Mouse (Mus musculus) liver, embryonic 13.5 days (tissue): Measurements from ENCODE around the gene Nfix. TPM values are rescaled to one million over a fixed set of nuclear protein-coding genes. Genes with fewer than 3 reads are reported as not detected.

Experiments
- ATAC-seq: fragments of 200-750 bp; cut with Nextera tagmentation; 2 replicates; pipeline ENCODE4 v1.8.0; 2017; ENCODE audit warnings: low read depth, mild to moderate bottlenecking, moderate number of reproducible peaks, moderate library complexity
- DNase-seq: peaks from one replicate; pipeline ENCODE4 v3.0.0; 2022
- H3K27ac ChIP-seq: fragments of 300-500 bp; sonication (generic); 2 replicates; pipeline ENCODE4 v1.5.1; 2015; ENCODE audit warnings: moderate library complexity, mild to moderate bottlenecking, inconsistent platforms
- H3K27me3 ChIP-seq: fragments of 300-500 bp; sonication (generic); 2 replicates; pipeline ENCODE4 v1.6.1; 2015; ENCODE audit warnings: mild to moderate bottlenecking, inconsistent platforms
- H3K36me3 ChIP-seq: fragments of 300-500 bp; sonication (generic); 2 replicates; pipeline ENCODE4 v1.6.1; 2015; ENCODE audit warnings: mild to moderate bottlenecking, inconsistent platforms
- H3K4me1 ChIP-seq: fragments of 300-500 bp; sonication (generic); replicated peaks from 2 replicates; pipeline ENCODE4 v1.6.1; 2015; ENCODE audit warnings: inconsistent platforms
- H3K4me2 ChIP-seq: fragments of 300-500 bp; sonication (generic); 2 replicates; pipeline ENCODE4 v1.6.1; 2015; ENCODE audit warnings: inconsistent platforms, mild to moderate bottlenecking, moderate library complexity
- H3K4me3 ChIP-seq: fragments of 300-500 bp; sonication (generic); replicated peaks from 2 replicates; pipeline ENCODE4 v1.5.1; 2015; ENCODE audit warnings: mild to moderate bottlenecking, inconsistent platforms
- H3K9ac ChIP-seq: fragments of 300-500 bp; sonication (generic); 2 replicates; pipeline ENCODE4 v1.6.1; 2015; ENCODE audit warnings: mild to moderate bottlenecking, inconsistent platforms
- H3K9me3 ChIP-seq: fragments of 300-500 bp; sonication (generic); replicated peaks from 2 replicates; pipeline ENCODE4 v1.6.1; 2016; ENCODE audit warnings: inconsistent platforms
- WGBS: fragments of 180-500 bp; shearing (Covaris S2); methylation state at CpG from one replicate; pipeline ENCODE4 v1.1.7; 2015; ENCODE audit not compliant: insufficient replicate concordance; 5-methylcytosine and 5-hydroxymethylcytosine counted together
- polyA plus RNA-seq: library from polyadenylated mRNA; unstranded; fragments of >200 nt; fragmentation: Nextera tagmentation; extraction: Ambion mirVana; gene quantifications from 2 replicates; pipeline ENCODE4 v1.2.1, GENCODE M21; 2015

Nfix gene
- polyA plus RNA-seq, 1 experiment from 2014 or later: 3.4 TPM

GRCm38 (mm10) chr8:84793134-84793533 is 7.0 kb downstream of the Nfix start:
- ATAC-seq: no peak
- no peak for DNase-seq
- Histone ChIP-seq H3K36me3 (no peaks in the 10 kb centered on the region), H3K9me3 (no peaks in the 10 kb centered on the region), H3K4me3 (no peak overlapping the region), H3K4me2 (no peak overlapping the region), H3K9ac (no peak overlapping the region), H3K27me3 (peaks cover 94% of the 10 kb centered on the region), H3K27ac (no peak overlapping the region), H3K4me1 (peaks cover 16% of the 10 kb centered on the region)
- WGBS: 71% methylated on average over 9 of the region's 9 CpGs

DNA sequence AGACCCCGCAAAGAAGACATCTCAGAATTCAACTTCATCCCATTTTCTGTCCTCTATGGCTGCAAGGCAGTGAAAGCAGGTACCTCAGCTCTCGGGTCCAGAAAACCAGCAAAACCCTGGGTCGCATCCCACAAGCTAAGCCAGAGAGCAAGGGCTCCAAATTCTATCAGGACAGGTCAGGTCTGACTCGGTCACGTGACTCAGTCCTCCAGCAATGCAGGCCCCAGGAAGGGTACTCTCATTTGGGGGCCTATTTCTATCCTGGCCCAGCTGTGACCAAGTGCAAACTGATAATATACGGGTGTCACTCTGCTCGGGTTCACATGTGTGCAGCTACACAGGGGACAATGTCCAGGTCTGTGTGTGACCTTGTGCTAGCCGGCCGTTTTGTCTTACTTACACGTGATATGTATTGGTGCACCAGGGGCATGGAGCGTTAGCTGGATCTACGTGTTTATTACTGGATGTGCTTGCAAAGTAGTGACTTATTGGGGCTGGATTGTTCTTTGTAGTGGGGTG is 7.7 kb downstream of the Nfix start:
- no peak overlapping the region for H3K4me3 ChIP-seq
- no peak for DNase-seq
- WGBS: 69% methylated on average over 12 of the region's 12 CpGs
- H3K9me3 ChIP-seq: no peaks in the 10 kb centered on the region
- no peak for ATAC-seq
- H3K27me3 ChIP-seq: peaks cover 94% of the 10 kb centered on the region
- no peaks in the 10 kb centered on the region for H3K36me3 ChIP-seq
- peaks cover 16% of the 10 kb centered on the region for H3K4me1 ChIP-seq
- H3K9ac ChIP-seq: no peak overlapping the region
- H3K4me2 ChIP-seq: no peak overlapping the region
- no peak overlapping the region for H3K27ac ChIP-seq

- H3K4me1 ChIP-seq: peaks cover 20% of the 10 kb centered on the region
- DNase-seq: no peak
- no peaks in the 10 kb centered on the region for H3K9me3 ChIP-seq
- no peak overlapping the region for H3K4me3 ChIP-seq
- no peak overlapping the region for H3K9ac ChIP-seq
- H3K27me3 ChIP-seq: peaks cover 94% of the 10 kb centered on the region
- WGBS: 66% methylated on average over 2 of the region's 2 CpGs
- no peak overlapping the region for H3K4me2 ChIP-seq
- H3K27ac ChIP-seq: no peak overlapping the region
- no peaks in the 10 kb centered on the region for H3K36me3 ChIP-seq
- ATAC-seq: no peak
Measured at GRCm38 (mm10) chr8:84790537-84790936, 9.6 kb downstream of the Nfix start.

DNA sequence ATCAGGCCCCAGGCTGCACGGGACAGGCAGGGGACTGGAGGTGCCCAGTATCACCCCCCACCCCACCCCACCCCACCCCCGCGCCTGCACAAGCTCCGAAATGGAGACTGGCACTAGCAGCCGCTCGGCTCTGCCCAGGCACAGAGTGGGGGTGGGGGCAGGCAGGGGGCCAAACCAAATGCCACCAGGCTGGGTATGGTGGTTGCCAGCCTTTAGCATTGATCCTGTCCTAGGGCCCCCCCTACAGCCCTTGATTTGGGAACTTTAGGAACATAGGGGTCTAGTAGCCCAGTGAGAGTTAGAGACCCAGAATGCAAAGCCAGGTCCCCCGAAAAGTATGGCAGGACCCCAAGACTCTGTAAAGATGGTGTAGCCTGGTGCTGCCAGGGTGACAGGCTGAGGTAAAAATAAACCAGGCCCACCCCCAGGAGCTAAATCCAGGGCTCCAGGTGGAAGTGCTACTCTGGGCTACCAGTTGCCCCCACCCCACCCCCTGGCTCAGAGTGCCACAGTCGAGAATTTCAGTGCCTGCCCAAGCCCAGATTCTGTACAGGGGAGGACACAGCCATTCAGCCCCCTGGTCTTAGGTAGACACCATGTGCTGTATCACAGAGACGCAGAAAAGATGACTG is 10.2 kb downstream of the Nfix start:
- ATAC-seq (no peak), DNase-seq (no peak)
- H3K27me3 ChIP-seq: peaks cover 94% of the 10 kb centered on the region
- H3K4me3 ChIP-seq: no peak overlapping the region
- no peak overlapping the region for H3K4me2 ChIP-seq
- H3K27ac ChIP-seq: no peak overlapping the region
- H3K9me3 ChIP-seq: no peaks in the 10 kb centered on the region
- H3K4me1 ChIP-seq: peaks cover 20% of the 10 kb centered on the region
- no peaks in the 10 kb centered on the region for H3K36me3 ChIP-seq
- WGBS: 77% methylated on average over 9 of the region's 9 CpGs
- H3K9ac ChIP-seq: no peak overlapping the region

- peaks cover 15% of the 10 kb centered on the region for H3K4me1 ChIP-seq
- H3K4me2 ChIP-seq: no peak overlapping the region
- H3K27me3 ChIP-seq: peaks cover 94% of the 10 kb centered on the region
Measured at GRCm38 (mm10) chr8:84789345-84789744, 10.8 kb downstream of the Nfix start.

GRCm38 (mm10) chr8:84788896-84789295 is 11.2 kb downstream of the Nfix start:
- no peak overlapping the region for H3K4me3 ChIP-seq
- no peaks in the 10 kb centered on the region for H3K9me3 ChIP-seq
- WGBS: 37% methylated on average over 11 of the region's 11 CpGs
- peaks cover 94% of the 10 kb centered on the region for H3K27me3 ChIP-seq
- H3K27ac ChIP-seq: no peak overlapping the region
- no peak overlapping the region for H3K9ac ChIP-seq
- no peaks in the 10 kb centered on the region for H3K36me3 ChIP-seq
- no peak for DNase-seq
- H3K4me2 ChIP-seq: no peak overlapping the region
- ATAC-seq: no peak
- peaks cover 14% of the 10 kb centered on the region for H3K4me1 ChIP-seq

More at GRCm38 (mm10) chr8:84789345-84789744, 10.8 kb downstream of the Nfix start:
- Histone ChIP-seq H3K27ac (no peak overlapping the region), H3K9ac (no peak overlapping the region), H3K36me3 (no peaks in the 10 kb centered on the region), H3K4me3 (no peak overlapping the region), H3K9me3 (no peaks in the 10 kb centered on the region)
- ATAC-seq (no peak), DNase-seq (no peak)
- 61% methylated on average over 5 of the region's 5 CpGs for WGBS

- Histone ChIP-seq H3K4me3 (no peak overlapping the region), H3K9ac (no peak overlapping the region), H3K27ac (no peak overlapping the region), H3K36me3 (no peaks in the 10 kb centered on the region), H3K4me1 (peaks cover 10% of the 10 kb centered on the region), H3K27me3 (peaks cover 95% of the 10 kb centered on the region), H3K4me2 (no peak overlapping the region), H3K9me3 (no peaks in the 10 kb centered on the region)
- 28% methylated on average over 14 of the region's 14 CpGs for WGBS
- no peak for ATAC-seq
- no peak for DNase-seq
Measured at GRCm38 (mm10) chr8:84787523-84788302, 12.4 kb downstream of the Nfix start.

- DNase-seq (no peak), ATAC-seq (no peak)
- no peak overlapping the region for H3K4me2 ChIP-seq
- H3K27ac ChIP-seq: no peak overlapping the region
- no peak overlapping the region for H3K4me3 ChIP-seq
- peaks cover 10% of the 10 kb centered on the region for H3K4me1 ChIP-seq
- H3K9ac ChIP-seq: no peak overlapping the region
- H3K36me3 ChIP-seq: no peaks in the 10 kb centered on the region
- H3K27me3 ChIP-seq: peaks cover 97% of the 10 kb centered on the region
- WGBS: 12% methylated on average over 11 of the region's 11 CpGs
- H3K9me3 ChIP-seq: no peaks in the 10 kb centered on the region
Measured at GRCm38 (mm10) chr8:84786801-84787467, 13.2 kb downstream of the Nfix start.

DNA sequence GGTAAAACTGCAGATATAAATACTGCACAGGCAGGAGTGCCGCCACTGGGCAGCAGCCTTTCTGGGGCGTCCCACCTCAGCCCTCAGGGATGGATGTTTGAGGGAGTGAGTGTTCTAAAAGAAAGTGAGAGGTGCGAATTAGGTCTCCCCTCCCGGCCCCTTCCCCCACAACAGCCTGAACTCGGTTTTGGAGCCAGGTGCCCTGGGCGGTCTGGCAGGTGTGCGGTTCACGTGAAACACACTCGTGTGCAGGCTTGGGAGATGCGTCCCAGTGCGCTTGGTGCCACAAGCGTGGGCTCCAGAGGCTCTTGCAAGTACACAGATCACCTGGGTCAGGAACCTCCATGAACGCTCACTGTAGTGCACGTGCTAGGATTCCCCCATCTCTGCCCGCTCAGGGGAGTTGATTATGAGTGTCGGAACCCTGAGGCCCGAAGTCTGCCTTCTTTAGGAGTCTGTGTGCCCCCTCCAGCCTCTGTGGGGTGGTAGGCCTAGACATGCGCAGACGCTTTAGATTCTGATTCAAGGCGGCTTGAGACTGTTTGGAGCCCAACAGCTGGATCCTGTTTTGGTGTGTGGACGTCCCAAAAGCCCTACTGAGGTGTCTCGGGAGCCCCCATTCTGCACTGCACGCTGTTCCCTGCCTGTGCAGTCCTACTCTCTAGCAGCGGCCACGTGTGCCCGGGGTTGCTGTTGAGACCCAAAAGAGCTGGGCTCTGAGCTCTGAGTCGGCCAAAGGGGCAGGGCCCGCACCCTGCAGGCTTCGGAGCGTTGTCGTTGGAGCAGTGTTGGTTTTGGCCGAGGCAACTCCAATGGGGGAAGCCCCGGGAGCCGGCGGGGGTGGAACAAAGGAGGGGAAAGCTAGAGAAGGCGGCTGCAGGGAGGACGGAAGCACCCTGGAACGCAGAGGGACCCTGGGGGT is 14.1 kb downstream of the Nfix start:
- no peaks in the 10 kb centered on the region for H3K36me3 ChIP-seq
- no peak overlapping the region for H3K27ac ChIP-seq
- H3K4me1 ChIP-seq: peaks cover 10% of the 10 kb centered on the region
- no peak for ATAC-seq
- no peak overlapping the region for H3K4me2 ChIP-seq
- H3K9ac ChIP-seq: no peak overlapping the region
- DNase-seq: no peak
- no peak overlapping the region for H3K4me3 ChIP-seq
- peaks cover 100% of the 10 kb centered on the region for H3K27me3 ChIP-seq
- no peaks in the 10 kb centered on the region for H3K9me3 ChIP-seq
- WGBS: 6% methylated on average over 38 of the region's 38 CpGs

DNA sequence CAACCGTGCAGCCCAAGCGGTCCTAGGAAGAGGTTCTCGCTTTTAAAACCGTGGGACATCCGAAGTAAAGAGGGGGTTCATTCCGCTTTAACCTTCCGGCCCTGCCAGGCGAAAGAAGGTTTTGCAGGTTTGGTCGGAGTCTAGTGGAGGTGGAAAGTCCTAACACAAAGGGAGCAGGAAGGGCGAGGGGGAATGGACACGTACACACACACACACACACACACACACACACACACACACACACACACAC is 14.7 kb downstream of the Nfix start:
- no peak for ATAC-seq
- Histone ChIP-seq H3K9me3 (no peaks in the 10 kb centered on the region), H3K36me3 (no peaks in the 10 kb centered on the region), H3K27me3 (peaks cover 100% of the 10 kb centered on the region), H3K9ac (no peak overlapping the region), H3K27ac (no peak overlapping the region), H3K4me3 (no peak overlapping the region), H3K4me2 (no peak overlapping the region), H3K4me1 (peaks cover 5% of the 10 kb centered on the region)
- DNase-seq: no peak
- WGBS: 5% methylated on average over 11 of the region's 11 CpGs
